Mouse (Mus musculus): ENCODE results near the gene Gm49416. TPM values are rescaled to one million over a fixed set of nuclear protein-coding genes. Genes with fewer than 3 reads are reported as not detected.

The Gm49416 gene
- total RNA-seq, 2 experiments from 2014 or later: not detected

Small RNA genes within 50 kb of the gene (microRNA-seq; reads per million reads assigned to microRNA genes)
- gene Mir5136: not detected

Other genes with a start within 250 kb of the Gm49416 start
- 1 to 10 TPM; 2.1 to 2.5 TPM for gene Chrm1, start 225.1 kb upstream of the Gm49416 start, total RNA-seq (2021)
- gene Slc3a2, start 165.6 kb upstream of the Gm49416 start, total RNA-seq (2021): 100 to 1,000 TPM in 1 of 2 experiments, 10 to 100 TPM in 1; 97.4 to 178 TPM
- gene Wdr74, start 153.1 kb upstream of the Gm49416 start, total RNA-seq (2021): 10 to 100 TPM; 51.1 to 58.8 TPM
- gene 1700092M07Rik, start 148.2 kb upstream of the Gm49416 start, total RNA-seq (2021): 1 to 10 TPM; 1.3 to 3.1 TPM
- 10 to 100 TPM; 73.8 to 75.8 TPM for gene Stx5a, start 147.5 kb upstream of the Gm49416 start, total RNA-seq (2021)
- 100 to 1,000 TPM in 1 of 2 experiments, 10 to 100 TPM in 1; 88.6 to 107 TPM for gene Nxf1, start 131.9 kb upstream of the Gm49416 start, total RNA-seq (2021)
- gene Tmem223, start 117.9 kb upstream of the Gm49416 start, total RNA-seq (2021): 100 to 1,000 TPM; 101 to 127 TPM
- gene Tmem179b, start 114.5 kb upstream of the Gm49416 start, total RNA-seq (2021): 10 to 100 TPM; 48.6 to 50.0 TPM
- 10 to 100 TPM; 12.4 to 19.5 TPM for gene Taf6l, start 102.5 kb upstream of the Gm49416 start, total RNA-seq (2021)
- 10 to 100 TPM; 81.3 to 90.4 TPM for gene Polr2g, start 90.3 kb upstream of the Gm49416 start, total RNA-seq (2021)
- 1 to 10 TPM; 2.0 to 2.3 TPM for gene Zbtb3, start 86.4 kb upstream of the Gm49416 start, total RNA-seq (2021)
- 10 to 100 TPM; 25.7 to 30.7 TPM for gene Ttc9c, start 69.6 kb upstream of the Gm49416 start, total RNA-seq (2021)
- gene Hnrnpul2, start 68.9 kb upstream of the Gm49416 start, total RNA-seq (2021): 10 to 100 TPM; 58.0 to 62.7 TPM
- not detected for gene AC129217.1, start 59.2 kb upstream of the Gm49416 start, total RNA-seq (2021)
- 100 to 1,000 TPM; 157 to 160 TPM for gene Bscl2, start 51.5 kb upstream of the Gm49416 start, total RNA-seq (2021)
- gene Gng3, start 49.7 kb upstream of the Gm49416 start, total RNA-seq (2021): 1 to 10 TPM; 5.8 to 9.8 TPM
- gene Lrrn4cl, start 38.2 kb upstream of the Gm49416 start, total RNA-seq (2021): 1 to 10 TPM; 5.5 to 6.1 TPM
- gene Ubxn1, start 17.4 kb upstream of the Gm49416 start, total RNA-seq (2021): 100 to 1,000 TPM; 193 to 217 TPM
- gene Uqcc3, start 8.0 kb upstream of the Gm49416 start, total RNA-seq (2021): 10 to 100 TPM; 69.1 to 79.0 TPM
- gene Lbhd1, start 5.2 kb upstream of the Gm49416 start, total RNA-seq (2021): 10 to 100 TPM in 1 of 2 experiments, 1 to 10 TPM in 1; 7.4 to 10.7 TPM
- gene Gm49403, start 5.0 kb upstream of the Gm49416 start, total RNA-seq (2021): not detected
- gene 1810009A15Rik, start 73 bp upstream of the Gm49416 start, total RNA-seq (2021): 10 to 100 TPM; 31.5 to 31.9 TPM
- gene Ints5, start 4.1 kb downstream of the Gm49416 start, total RNA-seq (2021): 10 to 100 TPM; 23.7 to 25.2 TPM
- gene Ganab, start 9.1 kb downstream of the Gm49416 start, total RNA-seq (2021): 100 to 1,000 TPM; 142 to 150 TPM
- gene B3gat3, start 31.4 kb downstream of the Gm49416 start, total RNA-seq (2021): 10 to 100 TPM; 55.1 to 59.3 TPM
- gene Rom1, start 40.4 kb downstream of the Gm49416 start, total RNA-seq (2021): 10 to 100 TPM; 17.4 to 24.0 TPM
- 10 to 100 TPM; 43.6 to 53.3 TPM for gene Eml3, start 40.6 kb downstream of the Gm49416 start, total RNA-seq (2021)
- 100 to 1,000 TPM in 1 of 2 experiments, 10 to 100 TPM in 1; 94.8 to 111 TPM for gene Mta2, start 52.9 kb downstream of the Gm49416 start, total RNA-seq (2021)
- 10 to 100 TPM; 17.4 to 19.3 TPM for gene Tut1, start 64.9 kb downstream of the Gm49416 start, total RNA-seq (2021)
- gene Eef1g, start 78.1 kb downstream of the Gm49416 start, total RNA-seq (2021): 100 to 1,000 TPM; 355 to 407 TPM
- 100 to 1,000 TPM; 146 to 184 TPM for gene Ahnak, start 100.4 kb downstream of the Gm49416 start, total RNA-seq (2021)
- 1 to 10 TPM in 1 of 2 experiments, not detected in 1; 3.9 TPM for gene Scgb1a1, start 199.0 kb downstream of the Gm49416 start, total RNA-seq (2021)
- 10 to 100 TPM; 18.1 TPM for gene Asrgl1, start 246.7 kb downstream of the Gm49416 start, total RNA-seq (2021)

Data from adrenal gland, postnatal 10 days (tissue).